Mouse (Mus musculus) kidney, adult 2 months (tissue): ENCODE data around the gene Cyp1b1.

Experiments used
- CTCF ChIP-seq: fragments of 200-500 bp; conservative IDR thresholded peaks from 2 replicates; pipeline ENCODE4 v1.5.1; 2011; ENCODE audit warnings: low read depth, mild to moderate bottlenecking, control low read depth, low read length, moderate library complexity, mixed read lengths; ENCODE audit not compliant: insufficient read depth, insufficient read length
- POLR2A ChIP-seq: fragments of 200-500 bp; IDR thresholded peaks from one replicate; pipeline ENCODE4 v1.6.1; 2011; ENCODE audit warnings: low read depth, low read length, control low read depth

- TF ChIP-seq POLR2A (no peak), CTCF (no peak)
These were observed 429 bp downstream of the Cyp1b1 start for GRCm38 (mm10) chr17:79714368-79714895.
